Comparison of ENCODE assay signal across 8 mouse cellular contexts in genomic region chr4:62208696-62209380, GRCm38 (mm10). TPM values are rescaled to one million over a fixed set of nuclear protein-coding genes. Genes with fewer than 3 reads are reported as not detected.
DNase-seq lines count a peak whose midpoint lies in the region; ATAC-seq and TF ChIP-seq lines count a peak whose summit lies in the region.
"Had no signal": no experiment of that assay in that cellular context is flagged by ENCODE, and none has a peak within 500 bp of the region (broad histone marks: within the 10 kb centered on the region; RNA-seq: fewer than 3 reads in every experiment).

No protein-coding gene starts in this region.

- peak overlapping the region; percentile 63 for H3K4me3 ChIP-seq in left cerebral cortex, adult 2 months
- peak overlapping the region; percentile 62 for H3K4me3 ChIP-seq in embryonic facial prominence, embryonic 15.5 days (replicated peaks)
- peak overlapping the region; percentile 67 for H3K4me3 ChIP-seq in hindbrain, embryonic 15.5 days
- H3K4me3 ChIP-seq in midbrain, embryonic 16.5 days (ENCODE audit: low read depth, low read length), result peak overlapping the region; percentile 48

- no peak; the same call in 1 of the 2 replicates for TF ChIP-seq CTCF in left cerebral cortex, adult 2 months (IDR thresholded peaks at IDR 0.05)

- peak overlapping the region; percentile 52 for H3K4me2 ChIP-seq in embryonic facial prominence, embryonic 15.5 days (replicated peaks)
- H3K4me2 ChIP-seq in hindbrain, embryonic 15.5 days, result peak overlapping the region; percentile 64
- peak overlapping the region; percentile 59 for H3K4me2 ChIP-seq in midbrain, embryonic 16.5 days (ENCODE audit: low read length)

- peaks cover 9% of the 10 kb centered on the region; the same call in 1 of the 2 replicates for H3K4me1 ChIP-seq in embryonic facial prominence, embryonic 15.5 days
- H3K4me1 ChIP-seq in hindbrain, embryonic 15.5 days (replicated peaks), result peaks cover 14% of the 10 kb centered on the region
- H3K4me1 ChIP-seq in midbrain, embryonic 16.5 days (ENCODE audit: control insufficient read depth, insufficient read depth, low read length), result peaks cover 12% of the 10 kb centered on the region

- H3K36me3 ChIP-seq in embryonic facial prominence, embryonic 15.5 days, result peaks cover 8% of the 10 kb centered on the region
- peaks cover 12% of the 10 kb centered on the region for H3K36me3 ChIP-seq in hindbrain, embryonic 15.5 days
- peaks cover 9% of the 10 kb centered on the region for H3K36me3 ChIP-seq in midbrain, embryonic 16.5 days (ENCODE audit: control insufficient read depth, insufficient read depth, low read length)

- peak in 1 of 2 experiments; percentile 16 for DNase-seq in left cerebral cortex, adult 2 months (ENCODE audit: extremely low spot score in 1 of 2, low spot score in 2 of 2)
- no peak for DNase-seq in left cerebral cortex, postnatal 36 days (ENCODE audit: low spot score in 2 of 2)
- no peak for DNase-seq in B cell, adult 2 months
- DNase-seq in ovary, postnatal 14 days (ENCODE audit: low spot score), result no peak

- WGBS in embryonic facial prominence, embryonic 15.5 days, result 5% methylated on average over 19 of the region's 19 CpGs
- 3% methylated on average over 19 of the region's 19 CpGs for WGBS in hindbrain, embryonic 15.5 days
- 3% methylated on average over 19 of the region's 19 CpGs for WGBS in midbrain, embryonic 16.5 days

- H3K27ac ChIP-seq in left cerebral cortex, adult 2 months, result peak overlapping the region; percentile 97
- H3K27ac ChIP-seq in embryonic facial prominence, embryonic 15.5 days (replicated peaks), result peak overlapping the region; percentile 94
- H3K27ac ChIP-seq in hindbrain, embryonic 15.5 days (replicated peaks), result peak overlapping the region; percentile 96
- peak overlapping the region; percentile 87 for H3K27ac ChIP-seq in midbrain, embryonic 16.5 days (ENCODE audit: low read length)

- 0 out of 2 replicates have a peak, but pooled peaks have one; percentile 1 for ATAC-seq in embryonic facial prominence, embryonic 15.5 days (ENCODE audit: insufficient number of reproducible peaks, low FRiP score, low TSS enrichment, low read depth)
- peak; percentile 58 for ATAC-seq in hindbrain, embryonic 15.5 days (ENCODE audit: low FRiP score, low read depth)
- ATAC-seq in midbrain, embryonic 16.5 days, result peak; percentile 66

- no peaks in the 10 kb centered on the region for H3K27me3 ChIP-seq in embryonic facial prominence, embryonic 15.5 days
- no peaks in the 10 kb centered on the region for H3K27me3 ChIP-seq in hindbrain, embryonic 15.5 days
- no peaks in the 10 kb centered on the region for H3K27me3 ChIP-seq in midbrain, embryonic 16.5 days (ENCODE audit: control insufficient read depth, insufficient read depth, low read depth, low read length)

- no peaks in the 10 kb centered on the region for H3K9me3 ChIP-seq in embryonic facial prominence, embryonic 15.5 days (replicated peaks)
- H3K9me3 ChIP-seq in hindbrain, embryonic 15.5 days, result no peaks in the 10 kb centered on the region
- no peaks in the 10 kb centered on the region for H3K9me3 ChIP-seq in midbrain, embryonic 16.5 days (replicated peaks; ENCODE audit: control insufficient read depth, low read length, poor library complexity, severe bottlenecking)

- intact Hi-C loops in left cerebral cortex, adult 2 months (cut with DNase I), result loop anchor here (5.0 kb wide), 2 partner anchors 78 to 198 kb away; partner anchors contain the start of genes Cdc26 and Prpf4
- intact Hi-C loops in left cerebral cortex, postnatal 36 days (cut with DNase I), result loop anchor here (2.0 to 5.0 kb wide), 2 partner anchors 78 to 198 kb away; partner anchors contain the start of genes Cdc26 and Prpf4

- peak overlapping the region; percentile 50 for H3K9ac ChIP-seq in embryonic facial prominence, embryonic 15.5 days
- H3K9ac ChIP-seq in hindbrain, embryonic 15.5 days, result peak overlapping the region; percentile 81
- peak overlapping the region; percentile 72 for H3K9ac ChIP-seq in midbrain, embryonic 16.5 days (ENCODE audit: low read depth, low read length)

RNA-seq across cellular contexts. Expression of gene Zfp37, which starts 22.0 kb away (rescaled TPM):
- 10 to 100 TPM; 20.6 TPM for total RNA-seq in left cerebral cortex, adult 2 months (2021)
- total RNA-seq in left cerebral cortex, postnatal 36 days (2021), result 10 to 100 TPM; 22.0 to 22.2 TPM
- polyA plus RNA-seq in embryonic facial prominence, embryonic 15.5 days (2015; fragmentation: Nextera tagmentation; extraction: Ambion mirVana), result 9.5 and 10.8 TPM in 2 replicates
- 24.4 and 28.3 TPM in 2 replicates for polyA plus RNA-seq in hindbrain, embryonic 15.5 days (2015; fragmentation: Nextera tagmentation; extraction: Ambion mirVana)
- 35.9 and 37.2 TPM in 2 replicates for polyA plus RNA-seq in midbrain, embryonic 16.5 days (2015; fragmentation: Nextera tagmentation; extraction: Ambion mirVana)

RNA-seq across cellular contexts. Expression of gene Slc31a2, which starts 53.5 kb away (rescaled TPM):
- total RNA-seq in left cerebral cortex, adult 2 months (2021), result 1 to 10 TPM; 8.0 to 8.4 TPM
- total RNA-seq in left cerebral cortex, postnatal 36 days (2021), result 1 to 10 TPM; 6.7 to 8.7 TPM
- polyA plus RNA-seq in embryonic facial prominence, embryonic 15.5 days (2015; fragmentation: Nextera tagmentation; extraction: Ambion mirVana), result 38.9 and 39.3 TPM in 2 replicates
- 16.7 and 19.5 TPM in 2 replicates for polyA plus RNA-seq in hindbrain, embryonic 15.5 days (2015; fragmentation: Nextera tagmentation; extraction: Ambion mirVana)
- 17.3 and 18.7 TPM in 2 replicates for polyA plus RNA-seq in midbrain, embryonic 16.5 days (2015; fragmentation: Nextera tagmentation; extraction: Ambion mirVana)

RNA-seq across cellular contexts. Expression of gene Mup21, which starts 58.2 kb away (rescaled TPM):
- total RNA-seq in left cerebral cortex, adult 2 months (2021), result not detected
- total RNA-seq in left cerebral cortex, postnatal 36 days (2021), result not detected
- not detected in 2 replicates for polyA plus RNA-seq in embryonic facial prominence, embryonic 15.5 days (2015; fragmentation: Nextera tagmentation; extraction: Ambion mirVana)
- polyA plus RNA-seq in hindbrain, embryonic 15.5 days (2015; fragmentation: Nextera tagmentation; extraction: Ambion mirVana), result not detected in 2 replicates
- not detected in 2 replicates for polyA plus RNA-seq in midbrain, embryonic 16.5 days (2015; fragmentation: Nextera tagmentation; extraction: Ambion mirVana)
- polyA plus RNA-seq: frontal cortex, adult 2 months had no signal

Comparison
In these comparisons a context has a peak if more than half of its experiments do, and no peak if none do; other contexts are left out.
1. ATAC-seq: peak in every context shown above with its lines; median percentile 66 in midbrain, embryonic 16.5 days; 58 in hindbrain, embryonic 15.5 days; 1 in embryonic facial prominence, embryonic 15.5 days.